Mouse (Mus musculus) heart, postnatal 36 days (tissue): ENCODE results near the gene Chst2. TPM values are rescaled to one million over a fixed set of nuclear protein-coding genes. Genes with fewer than 3 reads are reported as not detected.
A peak's percentile ranks its signal among the peaks of the same experiment; 100 is the strongest.

Source experiments
- DNase-seq, 2 experiments: peaks; one replicate each; pipeline ENCODE4 v3.0.0; 2021 to 2022
- intact Hi-C: fragments of 180-260 bp; cut with DNase I; formaldehyde crosslinking; loops from one replicate; pipeline ENCODE4 v1.15.1; 2025
- total RNA-seq, 2 experiments: library from RNA; stranded (reverse); gene quantifications; 2 replicates each; pipeline ENCODE4 v1.2.3; 2021

Chst2 gene
- 1 to 10 TPM; 1.1 to 1.4 TPM for total RNA-seq

DNA sequence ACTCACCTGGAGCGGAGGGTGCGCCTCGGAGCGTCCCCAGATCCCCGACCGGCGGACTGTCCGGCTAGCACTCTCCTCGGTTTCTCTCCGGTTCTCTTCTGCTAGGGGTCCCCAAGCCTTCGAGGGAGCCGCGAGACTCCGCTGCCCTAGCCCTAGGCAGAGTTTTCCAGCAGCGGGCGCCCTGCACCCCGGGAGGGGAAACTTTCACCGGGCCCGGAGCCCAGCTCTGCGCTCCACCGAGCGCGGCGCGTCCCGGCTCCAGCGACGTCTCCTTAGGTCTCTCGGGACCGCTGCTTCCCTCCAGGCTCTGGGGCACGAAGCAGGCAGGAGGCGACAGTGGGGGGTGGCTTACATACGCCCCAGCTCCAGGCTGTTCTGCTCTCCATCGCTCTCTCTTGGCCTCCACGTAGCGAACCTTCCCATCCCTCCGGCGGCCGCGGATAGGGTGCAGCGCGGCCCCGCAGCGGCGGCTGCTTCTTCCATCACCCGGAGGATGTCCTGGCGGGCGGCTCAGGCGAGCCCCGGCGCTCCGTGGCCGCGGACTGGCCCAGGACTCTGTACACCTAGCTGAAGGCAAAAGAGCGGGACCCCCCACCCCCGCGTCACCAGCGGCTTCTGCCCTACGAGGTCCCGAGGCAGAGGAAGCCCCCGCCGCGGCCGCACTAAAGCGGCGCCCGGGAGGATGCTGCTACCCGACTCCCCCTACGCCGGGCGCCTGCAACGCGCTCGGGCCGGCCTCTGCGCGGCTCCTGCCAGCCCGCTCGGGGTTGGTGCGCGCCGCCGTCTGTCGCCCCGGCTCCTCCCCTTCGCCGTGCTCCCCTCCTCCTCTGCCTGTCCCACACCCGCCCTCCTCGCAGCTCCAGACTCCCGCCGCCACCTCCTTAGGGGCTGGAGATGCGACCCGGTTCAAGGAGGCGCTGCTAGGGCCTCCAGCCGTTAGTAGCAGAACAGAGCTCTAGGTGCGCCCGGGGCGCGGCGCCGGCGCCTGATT lies at the start of gene Chst2:
TSS of gene Chst2 (minus strand) at position 152 of the 991 bp plus-strand sequence.
- intact Hi-C loops = loop anchor here (5.0 kb wide), 2 partner anchors 220 to 670 kb away; no protein-coding TSS in a partner anchor
- peak; percentile 81 to 87 for DNase-seq

DNA sequence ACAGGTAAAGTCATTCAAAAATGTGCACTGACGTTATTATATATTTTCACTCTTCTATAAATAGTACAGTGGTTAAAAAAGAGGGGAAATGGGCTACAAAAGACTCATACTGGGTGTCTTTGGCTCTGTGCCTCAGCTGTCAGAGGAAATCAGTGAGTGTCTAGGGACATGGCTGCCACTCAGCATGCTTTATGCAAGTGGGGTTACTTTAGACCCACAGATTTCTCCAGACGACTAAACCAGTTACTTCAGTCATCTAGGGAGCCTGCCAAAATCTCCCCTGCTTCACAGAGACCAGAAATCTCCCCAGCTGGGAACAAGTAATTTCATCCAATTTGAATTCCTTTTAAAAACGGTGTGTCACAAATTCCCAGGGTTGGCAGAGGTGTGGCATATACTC lies 45.4 kb upstream of the Chst2 start:
- intact Hi-C loops = no loop called here
- DNase-seq = no peak

DNA sequence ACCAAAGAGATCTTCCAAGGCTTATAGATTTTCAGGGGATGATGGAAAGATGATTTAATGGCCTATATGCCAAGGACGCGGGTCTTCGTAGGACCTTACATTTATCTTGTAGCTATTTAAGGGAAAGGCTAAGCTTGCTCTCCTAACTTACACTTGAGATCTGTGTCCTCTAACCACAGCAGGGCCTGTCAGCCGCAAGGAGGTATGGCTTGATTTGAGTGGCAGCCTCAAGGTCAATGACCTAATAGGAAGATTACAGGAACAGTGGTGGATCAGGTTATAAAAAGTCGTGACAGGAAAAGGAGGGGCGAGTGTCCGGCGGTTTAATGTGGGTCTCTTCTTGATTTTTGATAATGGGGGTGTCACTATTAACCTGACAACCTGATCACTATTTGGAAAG lies 44.1 kb upstream of the Chst2 start:
- intact Hi-C loops = no loop called here
- DNase-seq = no peak

DNA sequence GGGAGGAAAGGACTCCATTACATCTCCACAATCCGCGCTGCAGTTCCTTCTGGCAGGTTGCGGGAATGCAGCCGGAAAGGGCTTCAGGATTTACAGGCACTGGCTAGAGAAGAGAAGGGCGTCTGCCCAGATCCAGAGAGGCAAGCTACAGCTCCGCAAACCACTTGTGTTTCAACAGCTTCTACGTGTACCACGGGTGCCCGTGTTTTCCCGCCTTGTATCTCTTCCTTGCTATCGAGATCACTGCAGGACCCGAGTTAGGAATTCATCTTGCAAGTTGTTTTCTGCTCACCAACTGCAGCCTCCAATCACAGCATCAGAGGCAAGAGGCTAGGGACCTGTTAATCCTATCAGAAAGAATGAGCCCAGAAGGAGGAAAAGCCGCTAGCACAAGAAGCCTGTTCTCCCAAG lies 35.8 kb upstream of the Chst2 start:
- intact Hi-C loops = no loop called here
- DNase-seq = no peak

DNA sequence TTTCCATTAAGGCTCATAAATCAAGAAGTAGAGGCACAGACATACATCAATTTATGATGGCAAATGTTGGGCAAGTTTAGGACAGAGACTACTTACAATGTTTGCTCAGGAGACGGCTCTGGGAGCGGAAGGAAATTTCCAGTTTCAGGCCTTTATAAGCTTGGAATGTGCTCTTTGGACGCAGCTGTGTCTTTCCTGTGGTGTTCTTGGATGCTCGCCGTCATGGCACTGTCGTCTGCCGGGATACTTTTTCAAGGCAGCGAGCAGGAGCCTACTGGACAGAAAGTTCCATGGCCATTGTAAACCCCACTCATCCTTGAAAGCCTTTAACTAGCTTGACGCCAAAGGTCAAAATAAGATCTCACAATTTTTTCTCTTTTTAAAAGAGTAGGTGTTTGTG lies 31.4 kb upstream of the Chst2 start:
- intact Hi-C loops = no loop called here
- DNase-seq = no peak

DNA sequence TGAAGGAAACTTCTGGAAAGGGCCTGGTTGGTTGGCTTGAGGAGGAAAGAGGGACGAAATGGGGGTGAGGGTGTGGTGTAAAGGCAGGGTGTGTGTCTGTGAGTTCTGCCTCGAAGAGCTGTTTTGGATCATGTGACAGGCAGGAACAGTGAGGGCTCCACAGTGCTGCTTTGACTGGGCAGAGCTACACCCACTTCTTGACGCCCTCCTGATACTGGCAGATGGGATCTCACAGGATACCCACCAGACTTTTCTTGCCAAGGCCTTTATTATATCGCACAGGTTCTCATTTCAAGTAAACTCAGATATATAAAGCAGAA lies 29.7 kb upstream of the Chst2 start:
- DNase-seq = no peak
- intact Hi-C loops = no loop called here

DNA sequence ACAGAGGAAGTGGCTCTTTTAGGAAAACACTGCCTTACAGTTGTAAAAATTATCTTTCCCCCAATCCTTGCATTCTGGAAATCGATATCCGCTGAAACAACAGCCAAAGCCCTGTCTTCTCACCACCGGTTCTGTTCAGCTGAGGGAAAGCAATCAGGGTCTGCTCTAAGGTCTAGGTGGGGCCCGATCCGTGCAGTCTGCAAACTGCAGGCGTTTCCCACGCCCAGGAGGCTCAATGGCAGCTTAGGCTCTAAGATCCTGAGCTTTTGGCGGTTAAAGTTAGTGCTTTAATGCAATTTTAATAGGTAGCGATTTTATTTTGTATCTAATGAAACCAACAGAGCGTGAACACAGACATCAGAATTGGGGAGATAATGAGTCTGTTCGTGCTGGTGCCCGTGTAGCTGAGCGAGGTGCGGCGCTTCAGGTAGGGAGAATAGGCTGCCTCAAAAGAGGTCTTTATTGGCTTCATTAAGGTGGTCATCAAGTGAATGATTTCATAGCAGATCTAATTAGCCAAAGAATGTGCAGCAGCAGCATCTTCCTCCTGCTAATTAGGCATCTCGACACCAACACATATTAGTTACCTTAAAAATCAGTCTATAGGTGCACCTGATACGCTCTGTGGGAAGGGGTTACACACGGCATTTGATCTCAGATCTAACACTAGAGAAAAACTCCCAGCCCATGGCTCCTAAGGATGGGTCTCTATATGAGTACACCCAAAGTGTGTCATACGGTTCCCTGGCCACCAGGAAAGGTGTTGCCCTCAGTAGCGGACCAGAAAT lies 29.2 kb upstream of the Chst2 start:
- no peak for DNase-seq
- intact Hi-C loops = no loop called here

DNA sequence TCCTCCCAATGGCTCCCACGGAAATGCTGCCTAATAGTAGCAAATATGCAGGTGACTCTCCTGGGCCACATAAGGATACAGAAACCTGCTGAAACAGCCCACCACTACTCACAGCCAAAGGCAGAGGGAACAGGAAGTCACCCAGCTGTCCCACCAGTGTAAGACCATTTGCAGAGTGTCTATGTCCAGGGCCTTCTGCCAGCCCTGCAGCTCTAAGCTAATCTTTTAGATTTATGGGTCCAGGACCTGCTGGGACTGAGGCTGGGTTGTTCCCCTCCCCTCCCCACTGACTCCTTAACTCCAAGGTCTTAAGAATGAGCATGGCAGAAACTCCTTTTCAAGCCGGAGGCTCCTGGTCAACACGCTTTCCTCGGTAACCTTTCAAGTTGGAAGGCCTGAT lies 21.8 kb upstream of the Chst2 start:
- intact Hi-C loops = no loop called here
- DNase-seq = no peak

DNA sequence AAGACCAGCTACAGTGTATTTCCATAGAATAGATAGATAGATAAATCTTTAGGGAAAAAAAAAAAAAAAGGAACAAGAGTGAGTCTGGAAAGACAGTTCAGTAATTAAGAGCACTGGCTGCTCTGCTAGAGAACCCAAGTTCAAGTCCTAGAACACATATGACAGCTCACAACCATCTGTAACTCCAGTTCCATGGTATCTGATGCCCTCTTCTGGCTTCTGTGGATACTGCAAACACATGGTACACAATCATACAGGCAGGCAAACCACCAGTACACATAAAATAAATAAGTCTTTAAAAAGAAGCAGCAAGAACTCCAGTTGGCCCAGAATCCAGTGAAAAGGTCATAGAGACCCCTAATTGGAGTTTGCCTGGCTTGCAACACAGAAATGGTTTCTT lies 7.4 kb upstream of the Chst2 start:
- intact Hi-C loops = no loop called here
- DNase-seq = no peak

DNA sequence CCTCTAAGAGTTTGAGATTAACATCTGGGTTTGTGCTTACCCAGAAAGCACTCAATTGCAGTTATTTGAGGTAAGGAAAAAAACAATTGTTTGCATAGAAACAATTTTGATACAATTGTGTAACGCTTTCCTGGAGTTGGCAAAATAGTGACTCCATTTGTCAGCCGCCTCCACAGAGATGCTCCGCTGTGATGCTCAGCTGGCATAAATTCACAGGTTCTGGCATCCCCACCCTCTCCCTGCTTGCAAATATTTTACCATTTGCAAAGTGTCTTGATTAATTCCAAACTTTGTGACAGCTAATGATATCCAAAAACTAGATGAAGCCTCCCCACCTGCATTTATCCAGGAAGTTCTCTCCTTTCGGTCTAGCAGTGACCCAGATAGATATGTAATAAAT lies 5.5 kb upstream of the Chst2 start:
- intact Hi-C loops = no loop called here
- no peak for DNase-seq

DNA sequence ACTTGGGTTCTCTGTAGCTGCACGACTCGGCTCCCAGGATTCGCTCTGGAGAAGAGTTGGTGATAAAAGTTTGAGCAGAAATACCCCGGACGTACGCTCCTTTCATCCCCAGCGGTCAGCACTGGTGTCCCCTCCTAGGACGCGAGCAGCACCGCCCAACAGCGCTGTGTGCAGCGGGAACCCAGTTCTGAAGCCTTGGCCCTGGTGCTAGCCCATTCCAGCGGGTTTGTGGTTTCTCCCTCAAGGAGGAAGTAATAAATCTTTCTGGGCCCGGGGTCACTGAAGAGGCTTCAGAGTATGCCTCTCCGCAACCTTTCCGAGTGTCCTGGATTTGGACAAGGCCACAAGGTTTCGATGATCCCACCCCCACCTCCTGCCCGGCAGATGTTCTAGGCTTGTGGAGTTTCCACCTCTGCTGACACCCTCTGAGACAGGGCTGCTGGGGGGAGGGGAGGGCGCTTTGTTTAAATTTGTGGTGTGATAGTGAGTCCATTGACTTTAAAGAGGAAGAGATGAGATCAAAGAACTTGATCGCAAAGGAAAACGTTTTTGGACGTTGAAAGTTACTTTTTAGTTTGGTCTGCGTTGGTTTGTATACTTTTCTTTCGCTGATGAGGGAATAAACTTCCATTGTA lies 1.2 kb upstream of the Chst2 start:
- intact Hi-C loops = loop anchor here (5.0 kb wide), 2 partner anchors 220 to 670 kb away; no protein-coding TSS in a partner anchor
- DNase-seq = peak in 1 of 2 experiments; percentile 16

DNA sequence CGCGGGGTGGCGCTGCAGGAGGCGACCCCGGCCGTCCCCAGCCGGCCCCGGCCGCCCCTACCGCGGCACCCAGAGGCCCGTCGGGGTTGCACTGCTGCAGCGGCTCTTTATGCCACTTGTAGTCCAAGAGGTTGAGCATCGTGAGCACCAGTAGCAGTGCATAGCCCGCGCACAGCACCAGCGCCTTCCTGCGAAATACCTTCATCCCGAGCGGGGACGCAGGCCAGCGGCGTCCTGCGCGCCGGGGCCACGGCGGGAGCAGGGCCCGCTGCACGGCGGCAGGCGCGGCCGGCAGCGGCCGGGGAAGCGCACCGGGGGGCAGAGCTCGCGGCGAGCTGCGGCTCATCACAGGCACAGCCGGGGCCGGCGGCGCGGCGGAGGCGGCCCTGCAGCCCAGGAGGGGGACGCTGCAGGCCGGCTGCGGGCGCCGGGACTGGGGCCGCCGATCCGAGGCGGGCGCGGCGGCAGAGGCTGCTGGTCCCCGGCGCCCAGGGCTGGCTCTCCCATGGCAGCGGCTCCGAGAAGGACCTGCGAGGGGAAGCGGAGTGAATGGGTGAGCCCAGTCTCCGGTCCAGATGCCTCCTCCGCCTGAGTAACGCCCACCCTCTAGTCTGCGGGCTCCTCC lies 464 bp downstream of the Chst2 start:
- intact Hi-C loops = loop anchor here (5.0 kb wide), 2 partner anchors 219 to 669 kb away; no protein-coding TSS in a partner anchor
- peak; percentile 24 to 39 for DNase-seq

DNA sequence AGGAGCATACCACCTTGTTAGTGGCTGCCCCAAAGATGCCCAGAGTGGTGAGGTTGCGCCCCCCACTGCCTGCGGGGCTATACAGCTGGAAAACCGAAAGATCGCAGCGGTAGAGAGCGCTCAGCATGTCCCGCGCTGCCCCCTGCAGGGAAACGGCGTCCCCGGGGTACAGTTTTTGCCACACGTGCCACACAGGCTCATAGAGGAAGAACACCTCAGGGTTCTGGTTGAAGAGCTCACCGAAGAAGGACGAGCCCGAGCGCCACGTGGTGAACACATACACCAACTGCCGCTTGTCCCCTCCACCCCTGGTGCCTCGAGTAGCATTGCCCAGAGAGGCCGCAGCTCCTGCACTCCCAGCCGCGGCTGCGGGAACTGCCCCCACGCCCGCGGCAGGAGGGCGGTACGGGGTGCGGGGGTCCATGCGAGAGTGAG lies 994 bp downstream of the Chst2 start:
- intact Hi-C loops = loop anchor here (5.0 kb wide), 2 partner anchors 218 to 668 kb away; no protein-coding TSS in a partner anchor
- DNase-seq = peak; percentile 54 to 62

DNA sequence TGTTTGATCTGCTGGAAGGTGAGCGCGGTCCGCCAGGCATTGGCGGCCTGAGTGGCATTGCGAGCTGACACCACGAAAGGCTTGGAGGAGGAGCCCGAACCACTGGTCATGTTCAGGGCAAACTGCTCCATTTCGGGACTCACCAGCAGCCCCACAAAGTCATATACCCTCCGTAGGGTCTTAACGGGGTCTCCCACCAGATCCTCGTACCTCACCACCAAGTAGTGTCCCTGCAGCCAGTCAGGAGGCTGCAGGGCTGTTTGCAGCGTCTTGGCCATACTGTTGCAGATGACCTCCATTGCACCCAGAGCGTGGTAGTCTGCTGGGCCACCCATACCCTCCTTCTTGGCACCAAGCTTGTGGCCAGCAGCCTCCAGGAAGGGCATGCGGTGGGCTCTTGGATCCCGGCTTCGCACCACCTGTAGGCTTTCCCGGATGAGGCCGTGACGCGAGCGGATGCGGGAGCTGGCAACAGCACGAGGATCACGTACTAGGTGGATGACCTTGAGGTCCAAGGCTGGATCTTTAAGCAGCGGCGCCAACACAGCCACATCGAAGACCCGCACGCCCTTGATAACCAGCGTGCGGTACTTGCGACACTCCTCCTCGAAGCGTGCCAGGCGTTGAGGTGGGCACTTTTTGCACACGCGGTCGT lies 1.6 kb downstream of the Chst2 start:
- no peak for DNase-seq
- intact Hi-C loops = loop anchor here (5.0 kb wide), 2 partner anchors 218 to 668 kb away; no protein-coding TSS in a partner anchor

DNA sequence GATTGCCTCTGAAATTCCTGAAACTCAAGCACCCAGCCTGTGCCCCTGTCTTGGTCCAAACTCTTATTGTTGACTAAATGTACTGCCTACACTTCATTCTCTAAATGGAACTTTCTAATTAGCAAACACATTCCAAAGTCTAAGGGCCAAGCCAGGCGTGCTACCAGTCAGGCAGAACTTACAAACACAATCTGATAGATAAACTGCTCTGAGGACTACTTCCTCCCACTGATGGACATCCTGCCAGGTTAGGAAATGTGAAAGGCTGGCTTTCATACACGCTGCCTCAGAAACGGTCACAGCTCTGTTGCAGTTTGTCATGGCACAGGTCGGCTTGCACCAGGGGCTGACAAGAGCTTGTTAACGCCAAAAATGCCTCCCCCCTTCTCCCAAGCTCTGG lies 4.8 kb downstream of the Chst2 start:
- intact Hi-C loops = no loop called here
- no peak for DNase-seq

DNA sequence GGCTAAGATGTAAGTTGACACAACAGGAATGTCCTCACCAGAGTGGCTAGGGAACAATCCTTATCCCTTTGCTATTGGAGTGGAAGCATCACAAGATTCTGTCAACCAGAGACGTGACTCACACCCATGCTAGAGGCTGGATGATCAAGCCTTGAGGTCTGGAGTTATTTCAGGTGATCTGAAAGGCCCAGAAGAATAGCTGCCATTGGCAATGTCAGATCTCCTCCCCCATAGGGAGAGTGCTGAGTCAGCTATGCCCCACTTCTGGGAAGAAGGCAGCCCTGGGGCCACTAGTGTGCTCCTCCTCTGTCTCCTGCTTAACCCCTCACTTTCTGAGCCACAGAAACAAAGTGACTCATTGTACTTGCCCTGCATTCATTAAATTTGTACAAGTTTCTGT lies 14.5 kb downstream of the Chst2 start:
- DNase-seq = no peak

DNA sequence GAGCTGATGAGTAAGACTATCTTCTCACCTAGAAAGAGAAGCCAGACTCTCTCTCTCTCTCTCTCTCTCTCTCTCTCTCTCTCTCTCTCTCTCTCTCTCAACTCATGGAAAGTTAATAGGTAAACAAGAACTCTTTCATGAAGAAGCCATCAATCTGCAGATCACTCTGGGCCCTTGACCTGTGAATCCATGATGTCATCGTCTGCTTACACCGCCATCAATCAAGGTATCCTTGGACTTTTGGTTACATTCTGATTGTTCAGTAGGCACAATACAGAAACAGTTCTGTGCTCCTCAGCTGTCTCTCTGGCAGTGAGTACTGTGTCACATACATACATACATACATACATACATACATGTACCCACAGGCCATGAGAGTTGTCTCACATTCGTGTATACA lies 16.6 kb downstream of the Chst2 start:
- DNase-seq = no peak
- intact Hi-C loops = loop anchor here (5.0 kb wide), 1 partner anchor 68 kb away; no protein-coding TSS in a partner anchor

More for the DNA sequence above, 14.5 kb downstream of the Chst2 start:
- intact Hi-C loops = no loop called here

DNA sequence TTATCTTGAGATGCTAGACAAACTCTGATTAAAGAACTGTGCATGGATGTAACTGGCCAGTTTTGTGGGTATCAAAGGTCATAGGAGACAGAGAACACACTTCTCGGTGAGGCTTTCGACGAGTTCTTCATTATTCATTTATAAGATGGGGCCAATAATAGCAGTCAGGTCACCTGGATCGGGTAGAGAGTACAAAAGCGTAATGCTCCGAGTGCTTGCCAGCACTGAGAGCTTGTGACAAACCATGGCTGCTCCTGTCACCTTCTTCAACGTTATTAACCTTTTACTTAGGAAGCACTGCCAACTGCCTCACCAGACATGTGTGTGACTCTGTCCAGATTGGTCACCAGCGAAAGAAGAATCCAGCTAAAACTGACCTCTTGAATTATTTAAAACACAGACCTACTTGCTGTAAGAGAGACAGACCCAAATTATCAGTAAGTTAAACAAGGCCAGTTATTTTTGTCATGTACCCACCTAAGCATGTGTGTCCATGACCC lies 18.6 kb downstream of the Chst2 start:
- intact Hi-C loops = loop anchor here (5.0 kb wide), 1 partner anchor 66 kb away; no protein-coding TSS in a partner anchor
- peak in 1 of 2 experiments; percentile 7 for DNase-seq

DNA sequence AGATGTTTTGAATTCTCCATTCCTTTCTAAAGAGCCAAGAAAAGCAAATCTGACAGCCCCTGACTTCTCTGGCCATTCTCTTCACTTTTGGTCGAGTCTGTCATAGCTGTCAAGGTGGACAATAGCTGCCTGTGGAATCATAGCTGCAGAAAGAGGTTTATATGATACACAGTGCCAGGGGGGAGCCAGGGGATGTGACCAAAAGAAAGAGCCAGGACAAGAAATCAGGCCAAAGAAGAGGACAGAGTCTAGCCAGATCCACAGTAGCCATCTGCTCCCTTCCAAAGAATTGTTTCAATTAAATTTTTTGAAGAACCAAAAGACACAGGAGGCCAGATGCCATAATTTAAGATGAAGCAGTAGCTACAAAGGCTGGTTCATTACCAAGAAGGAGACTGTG lies 30.6 kb downstream of the Chst2 start:
- DNase-seq = no peak
- intact Hi-C loops = no loop called here
